Mouse (Mus musculus): ENCODE results near the gene Adcy5.

Adcy5 gene

GRCm38 (mm10) chr16:35271572-35271971, 116.9 kb downstream of the Adcy5 start:
- DNase-seq = no peak

- no peak for DNase-seq
These were observed 117.7 kb downstream of the Adcy5 start for GRCm38 (mm10) chr16:35272417-35272816.

- DNase-seq = no peak
These were observed 123.5 kb downstream of the Adcy5 start for GRCm38 (mm10) chr16:35278166-35278565.

GRCm38 (mm10) chr16:35282456-35282855, 127.8 kb downstream of the Adcy5 start:
- no peak for DNase-seq

GRCm38 (mm10) chr16:35285821-35286220, 131.1 kb downstream of the Adcy5 start:
- DNase-seq = no peak

GRCm38 (mm10) chr16:35287244-35287643, 132.6 kb downstream of the Adcy5 start:
- DNase-seq = no peak

GRCm38 (mm10) chr16:35297786-35298185, 143.1 kb downstream of the Adcy5 start:
- no peak for DNase-seq

GRCm38 (mm10) chr16:35300156-35300555, 145.5 kb downstream of the Adcy5 start:
- DNase-seq = no peak

GRCm38 (mm10) chr16:35302441-35303280, 148.0 kb downstream of the Adcy5 start:
- no peak for DNase-seq

- DNase-seq = no peak
These were observed 149.0 kb downstream of the Adcy5 start for GRCm38 (mm10) chr16:35303721-35304120.

GRCm38 (mm10) chr16:35304416-35304815, 149.7 kb downstream of the Adcy5 start:
- DNase-seq = no peak

- no peak for DNase-seq
These were observed 150.5 kb downstream of the Adcy5 start for GRCm38 (mm10) chr16:35305226-35305625.

GRCm38 (mm10) chr16:35306631-35307030, 152.0 kb downstream of the Adcy5 start:
- no peak for DNase-seq

- DNase-seq = no peak
These were observed 152.7 kb downstream of the Adcy5 start for GRCm38 (mm10) chr16:35307331-35307730.

GRCm38 (mm10) chr16:35308016-35308415, 153.3 kb downstream of the Adcy5 start:
- DNase-seq = no peak

- DNase-seq = no peak
These were observed 153.9 kb downstream of the Adcy5 start for GRCm38 (mm10) chr16:35308486-35309143.

- no peak for DNase-seq
These were observed 155.0 kb downstream of the Adcy5 start for GRCm38 (mm10) chr16:35309634-35310033.

- DNase-seq = no peak
These were observed 156.0 kb downstream of the Adcy5 start for GRCm38 (mm10) chr16:35310551-35311110.

- no peak for DNase-seq
These were observed 156.9 kb downstream of the Adcy5 start for GRCm38 (mm10) chr16:35311586-35311985.

- DNase-seq = no peak
These were observed 160.8 kb downstream of the Adcy5 start for GRCm38 (mm10) chr16:35315496-35315895.

- DNase-seq = no peak
These were observed 162.2 kb downstream of the Adcy5 start for GRCm38 (mm10) chr16:35316856-35317264.

- no peak for DNase-seq
These were observed 162.8 kb downstream of the Adcy5 start for GRCm38 (mm10) chr16:35317460-35317859.

GRCm38 (mm10) chr16:35318397-35318796, 163.7 kb downstream of the Adcy5 start:
- DNase-seq = no peak

- DNase-seq = peak in 1 of 2 experiments; percentile 23
These were observed 164.7 kb downstream of the Adcy5 start for GRCm38 (mm10) chr16:35319335-35319734.
